Mouse (Mus musculus): ENCODE results near the gene Fndc1.
A peak's percentile ranks its signal among the peaks of the same experiment; 100 is the strongest.

DNA sequence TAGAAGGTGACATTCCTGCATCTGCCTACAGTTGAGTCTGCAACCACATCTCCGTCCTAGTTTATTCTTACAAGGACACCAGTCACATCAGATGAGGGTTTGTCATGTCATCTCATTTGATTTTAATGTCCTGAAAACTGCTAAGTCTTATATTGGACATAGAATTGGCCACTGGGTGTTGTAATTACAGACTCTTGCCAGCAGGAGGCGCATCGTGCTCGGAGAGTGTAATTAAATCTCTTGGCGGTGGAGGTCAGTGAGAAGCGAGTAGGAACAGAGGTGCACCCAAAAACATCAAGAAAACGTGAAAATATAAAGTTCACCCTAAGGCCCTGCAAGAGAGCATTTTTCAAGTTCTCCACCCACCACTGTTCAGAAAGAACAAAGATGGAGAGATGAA is 37.6 kb upstream of the Fndc1 start:
- TF ChIP-seq CTCF (conservative IDR thresholded peaks at IDR 0.05; ENCODE audit: insufficient read depth, insufficient read length, low read depth, low read length), result peak; percentile 58
- no peak for TF ChIP-seq POLR2A (IDR thresholded peaks at IDR 0.05; ENCODE audit: low read depth, low read length)
